Mouse (Mus musculus) adipocyte (in vitro differentiated cells): ENCODE data around the gene Ifitm3.
"Not testable (repeated sequence)": the region's sequence is repeated elsewhere in the genome, so short reads cannot be mapped to it uniquely, and the experiment has no call there.

Source experiments
- DNase-seq: peaks from one replicate; pipeline ENCODE4 v3.0.0-alpha.2; 2016; ENCODE audit warnings: low spot score

Ifitm3 gene

DNA sequence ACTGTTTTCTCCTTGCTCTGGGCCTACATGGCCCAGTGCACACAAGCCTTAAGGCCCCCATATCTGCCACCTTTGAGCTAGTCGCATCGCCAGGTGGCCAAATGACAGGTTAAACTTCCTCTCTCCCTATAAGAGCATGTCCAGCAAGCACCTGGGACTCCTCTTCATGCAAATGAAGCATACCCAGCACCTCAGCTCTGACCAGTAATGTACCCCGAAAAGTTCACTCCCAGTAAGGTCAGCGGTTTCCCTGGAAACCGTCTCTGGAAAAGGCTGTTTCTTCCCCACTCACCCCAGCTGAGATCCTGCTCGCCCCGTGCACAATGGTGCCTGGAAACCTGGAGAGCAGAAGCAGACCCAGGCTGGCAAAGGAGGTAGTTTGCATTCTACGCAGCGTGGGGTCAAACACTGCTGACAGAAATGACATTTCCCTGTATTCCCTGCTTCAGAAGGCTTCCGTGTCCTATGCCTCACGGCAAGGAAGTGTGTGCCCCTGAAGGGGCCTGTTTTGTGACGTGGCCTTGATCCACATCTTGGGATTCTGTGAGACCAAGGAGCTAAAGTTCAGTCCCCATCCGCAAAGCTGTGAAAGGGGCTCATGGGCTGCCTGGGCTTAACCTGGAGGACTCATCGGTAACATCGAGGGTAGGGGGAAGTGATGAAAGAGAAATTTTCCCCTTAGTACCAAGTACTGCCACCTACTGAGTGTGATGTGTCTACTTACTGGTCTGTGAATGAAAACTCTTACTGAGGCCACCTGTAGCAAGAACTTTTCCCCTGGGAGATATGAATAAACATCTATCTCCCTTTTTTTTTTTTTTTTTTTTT lies 9.5 kb downstream of the Ifitm3 start:
- DNase-seq: no peak

DNA sequence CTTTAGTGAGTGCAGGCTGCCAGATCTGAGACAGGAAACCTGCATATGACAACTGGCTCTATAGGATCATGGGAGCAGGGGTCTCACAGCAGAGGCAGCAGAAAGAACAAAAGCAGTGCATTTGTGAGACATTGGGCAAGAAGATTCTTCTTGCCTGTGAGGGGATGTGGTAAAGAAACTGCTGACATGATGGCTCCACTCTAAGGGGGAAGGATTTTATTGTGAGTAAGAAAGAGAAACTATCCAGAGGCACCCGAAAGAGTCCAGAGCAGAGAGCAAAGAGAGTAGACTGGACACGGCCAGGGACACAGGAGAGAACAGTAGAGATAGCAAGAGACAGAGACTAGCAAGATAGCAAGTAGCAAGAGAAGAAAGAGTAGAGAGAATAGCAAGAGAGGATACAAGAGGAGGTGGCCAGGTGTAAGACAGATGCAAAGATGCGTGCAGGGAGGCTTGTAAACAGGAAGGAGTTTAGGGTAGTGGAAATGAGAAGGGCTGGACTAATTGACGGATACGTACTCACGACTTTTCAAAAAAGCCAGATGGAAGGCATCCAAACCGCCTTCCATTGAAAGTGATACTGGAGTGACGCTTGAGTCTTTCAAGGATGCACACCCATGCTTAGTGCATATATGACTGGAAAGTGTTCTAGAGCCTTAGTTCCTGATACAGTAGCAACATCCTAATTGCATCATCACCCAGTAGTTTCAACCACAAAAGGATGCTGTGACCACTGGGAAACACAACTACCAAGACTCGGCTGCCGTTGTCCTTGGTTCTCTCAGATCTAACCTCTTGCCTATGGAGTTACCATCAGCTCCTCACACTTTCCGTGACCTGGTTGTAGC lies 11.5 kb downstream of the Ifitm3 start:
- no peak for DNase-seq

DNA sequence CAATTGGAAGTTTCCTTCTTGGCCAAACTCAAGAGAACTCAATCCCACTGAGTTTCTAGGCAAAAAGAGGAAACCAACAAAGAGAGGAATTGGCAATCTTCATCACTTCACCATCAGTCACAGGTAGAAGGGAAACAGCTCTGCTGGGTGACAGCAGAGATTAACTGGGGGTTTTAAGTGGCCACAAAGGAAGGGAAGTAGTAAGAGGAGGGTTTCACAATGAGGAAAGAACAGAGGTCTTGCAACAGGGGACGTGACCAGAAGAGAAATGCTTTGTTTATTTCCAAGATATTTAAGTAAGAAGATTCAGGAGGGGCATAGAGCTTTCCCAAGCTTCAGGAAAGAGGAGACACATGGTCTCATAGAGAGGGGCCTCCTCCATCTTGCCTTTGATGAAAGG lies 12.8 kb downstream of the Ifitm3 start:
- no peak for DNase-seq

DNA sequence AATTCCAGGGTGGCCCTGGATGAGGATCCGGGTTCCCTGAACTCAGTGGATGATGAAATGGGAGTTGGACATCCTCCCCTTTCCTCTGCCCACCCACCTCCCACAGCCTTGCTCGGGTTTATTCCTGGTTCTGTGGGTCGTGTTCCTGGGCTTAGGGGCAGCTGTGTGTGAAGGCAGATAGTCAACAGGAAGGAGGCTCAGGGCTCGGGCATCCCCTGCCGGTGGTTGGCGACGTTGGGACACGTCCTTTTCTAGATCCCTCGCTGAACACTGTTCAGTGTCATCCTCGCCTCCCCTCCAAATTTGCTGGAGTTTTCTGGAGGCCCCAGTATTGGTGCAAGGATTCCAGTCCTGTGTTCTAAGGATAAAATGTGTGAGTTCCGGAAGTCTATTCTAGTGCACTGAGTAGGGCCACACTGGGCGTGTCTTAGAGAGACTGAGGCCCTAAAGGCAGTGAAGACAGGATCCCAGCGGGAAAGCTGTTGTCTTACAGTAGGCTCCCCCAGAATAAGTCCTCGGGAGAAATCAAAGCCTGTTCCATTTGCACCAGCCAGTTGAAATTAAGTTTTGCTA lies 19.4 kb downstream of the Ifitm3 start:
- DNase-seq: no peak

DNA sequence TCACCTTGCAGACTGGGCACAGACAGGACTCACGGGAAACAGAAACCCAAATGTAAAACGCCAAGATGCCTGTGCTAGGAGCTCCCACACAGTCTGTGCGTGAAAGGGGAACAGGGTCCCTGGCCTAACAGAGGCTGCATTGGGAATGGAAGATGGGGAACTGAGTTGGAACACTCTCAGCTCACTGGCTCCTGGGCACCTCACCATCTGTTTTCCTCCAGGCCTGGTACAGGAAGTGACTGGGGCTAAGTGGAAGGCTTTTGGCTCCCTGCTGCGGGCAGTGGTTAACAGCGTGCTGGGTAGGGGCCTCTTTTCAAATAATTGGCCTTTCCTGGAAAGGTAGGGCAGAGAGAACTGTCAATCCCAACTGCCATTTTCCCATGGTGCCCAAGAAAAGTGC lies 19.9 kb downstream of the Ifitm3 start:
- DNase-seq: no peak

DNA sequence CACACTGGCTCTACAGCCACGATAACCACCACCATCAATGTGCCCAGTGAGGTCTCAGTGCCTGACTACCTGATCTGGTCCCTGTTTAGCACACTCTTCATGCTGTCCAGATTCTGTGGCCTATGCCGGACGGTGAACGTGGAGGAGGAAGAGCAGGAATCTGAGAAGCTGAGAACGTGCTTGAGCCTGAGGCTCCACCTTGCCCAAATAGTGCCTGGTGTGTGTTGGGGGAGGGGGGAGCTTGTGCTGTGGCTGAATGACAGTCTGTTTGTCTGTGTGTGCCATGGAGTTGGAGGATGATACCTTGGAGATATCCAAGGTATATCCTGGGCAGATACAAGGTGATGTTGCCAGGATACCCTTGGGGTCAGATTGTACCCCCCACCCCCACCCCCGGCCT lies 20.4 kb downstream of the Ifitm3 start:
- DNase-seq: no peak

DNA sequence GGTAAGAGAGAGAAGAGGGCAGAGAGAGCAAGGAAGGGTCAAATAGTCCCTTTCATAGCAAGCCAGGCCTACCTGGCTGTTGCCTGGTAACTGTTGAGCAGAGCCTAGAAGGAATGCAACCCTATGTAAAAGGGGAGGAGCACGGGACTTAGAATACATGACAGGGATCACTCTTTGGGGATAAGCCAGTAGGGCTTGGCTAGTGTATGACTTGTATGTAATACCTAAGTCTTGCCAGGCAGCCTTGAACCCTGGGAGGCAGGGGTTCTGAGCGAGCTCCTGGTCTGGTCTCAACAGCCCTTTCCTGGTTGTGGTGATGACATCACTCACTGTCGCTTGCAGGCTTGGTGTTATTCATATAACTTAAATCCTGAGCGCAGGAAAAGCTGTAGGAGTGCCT lies 21.5 kb downstream of the Ifitm3 start:
- no peak for DNase-seq

DNA sequence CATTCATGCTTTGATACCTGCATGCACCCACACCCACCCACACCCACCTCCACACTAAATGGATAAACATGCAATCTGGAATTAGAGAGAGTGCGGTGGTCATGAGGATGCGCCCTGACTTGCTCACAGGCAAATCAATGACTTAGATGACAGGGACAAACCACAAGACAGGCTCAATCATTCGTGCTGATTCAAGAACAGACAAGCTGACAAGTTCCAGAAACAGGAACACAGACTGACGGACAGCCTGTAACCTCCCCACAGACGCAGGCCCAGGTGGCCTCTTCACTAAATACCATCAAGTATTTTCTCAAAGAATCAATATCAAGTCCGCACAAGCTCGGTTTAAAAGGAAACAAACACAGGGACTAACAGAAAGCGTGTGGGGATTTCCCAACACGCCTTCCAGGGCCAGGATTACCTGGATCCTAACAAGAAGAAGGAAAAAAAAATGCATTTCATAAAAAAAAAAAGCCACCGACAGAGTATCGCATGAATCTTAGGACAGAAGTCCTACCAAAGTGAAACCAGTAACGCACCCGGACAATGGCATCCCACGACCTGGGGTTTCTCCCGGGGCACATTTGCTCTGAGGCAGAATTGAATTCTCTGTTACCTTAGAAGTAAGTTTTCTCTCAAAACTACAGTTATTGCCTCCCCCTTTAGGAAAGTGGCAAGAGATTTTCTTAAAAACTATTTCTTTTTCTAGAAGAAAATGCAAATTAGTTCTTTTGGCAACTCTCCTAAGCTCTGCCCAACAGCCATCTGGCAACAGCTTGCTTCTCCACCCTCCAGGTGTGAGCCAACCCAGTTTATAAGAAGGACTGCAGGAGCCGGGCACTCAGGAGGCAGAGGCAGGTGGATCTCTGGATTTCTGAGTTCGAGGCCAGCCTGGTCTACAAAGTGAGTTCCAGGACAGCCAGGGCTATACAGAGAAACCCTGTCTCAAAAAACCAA lies 23.1 kb downstream of the Ifitm3 start:
- DNase-seq: no peak

DNA sequence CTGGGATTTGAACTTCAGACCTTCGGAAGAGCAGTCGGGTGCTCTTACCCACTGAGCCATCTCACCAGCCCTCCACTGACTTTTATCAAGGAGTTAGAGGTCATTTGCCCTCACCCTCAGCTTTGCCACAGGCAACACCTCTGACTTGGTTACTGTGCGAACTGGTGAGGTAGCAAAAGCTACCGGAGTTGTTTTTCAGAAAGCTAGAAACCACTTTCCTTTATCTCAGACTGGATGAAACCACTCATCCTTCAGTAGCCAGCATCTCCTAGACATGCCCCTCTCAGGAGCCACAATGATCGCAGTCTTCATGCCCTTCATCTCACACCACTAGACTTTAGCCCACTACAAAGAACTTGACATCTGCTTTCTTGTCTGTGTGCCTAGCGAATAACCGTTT lies 27.6 kb downstream of the Ifitm3 start:
- no peak for DNase-seq

DNA sequence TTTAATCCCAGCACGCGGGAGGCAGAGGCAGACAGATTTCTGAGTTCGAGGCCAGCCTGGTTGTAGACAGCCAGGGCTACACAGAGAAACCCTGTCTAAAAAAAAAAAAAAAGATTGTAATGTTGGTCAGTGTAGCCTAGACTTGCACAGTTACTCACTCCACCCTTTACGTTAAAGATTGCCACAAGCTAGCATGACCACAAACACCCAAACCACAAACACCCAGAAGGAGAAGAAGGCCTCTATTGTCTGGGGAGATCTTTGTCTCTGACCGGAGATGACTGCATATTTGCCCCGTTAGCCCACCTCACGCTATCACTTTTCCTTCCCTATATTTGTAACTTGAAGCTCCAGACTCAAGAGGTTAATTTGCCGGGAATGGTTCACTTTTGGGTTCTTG lies 28.9 kb downstream of the Ifitm3 start:
- DNase-seq: no peak

DNA sequence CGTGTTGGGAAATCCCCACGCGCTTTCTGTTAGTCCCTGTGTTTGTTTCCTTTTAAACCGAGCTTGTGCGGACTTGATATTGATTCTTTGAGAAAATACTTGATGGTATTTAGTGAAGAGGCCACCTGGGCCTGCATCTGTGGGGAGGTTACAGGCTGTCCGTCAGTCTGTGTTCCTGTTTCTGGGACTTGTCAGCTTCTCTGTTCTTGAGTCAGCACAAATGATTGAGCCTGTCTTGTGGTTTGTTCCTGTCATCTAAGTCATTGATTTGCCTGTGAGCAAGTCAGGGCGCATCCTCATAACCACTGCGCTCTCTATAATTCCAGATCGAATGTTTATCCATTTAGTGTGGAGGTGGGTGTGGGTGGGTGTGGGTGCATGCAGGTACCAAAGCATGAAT lies 33.9 kb downstream of the Ifitm3 start:
- DNase-seq: not testable (repeated sequence)

DNA sequence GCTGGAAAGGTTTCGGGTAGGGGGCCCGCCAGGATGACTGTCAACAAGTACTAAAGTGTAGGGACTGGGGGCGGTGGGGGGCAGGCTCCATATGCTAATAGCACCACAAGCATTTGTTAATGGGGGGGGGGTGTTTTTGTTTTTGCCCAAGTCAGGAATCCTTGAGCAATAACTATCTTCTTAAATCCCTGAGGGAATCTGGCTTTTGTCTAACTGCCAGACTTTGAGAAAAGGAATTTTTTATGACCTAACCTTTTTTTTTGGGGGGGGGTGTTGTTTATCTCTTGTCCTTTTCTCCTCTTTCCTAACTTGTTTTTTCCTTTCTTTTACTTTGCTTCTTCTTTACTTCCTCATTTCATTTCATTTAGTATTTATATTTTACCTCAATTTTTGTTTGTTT lies 35.1 kb downstream of the Ifitm3 start:
- peak; percentile 76 for DNase-seq

DNA sequence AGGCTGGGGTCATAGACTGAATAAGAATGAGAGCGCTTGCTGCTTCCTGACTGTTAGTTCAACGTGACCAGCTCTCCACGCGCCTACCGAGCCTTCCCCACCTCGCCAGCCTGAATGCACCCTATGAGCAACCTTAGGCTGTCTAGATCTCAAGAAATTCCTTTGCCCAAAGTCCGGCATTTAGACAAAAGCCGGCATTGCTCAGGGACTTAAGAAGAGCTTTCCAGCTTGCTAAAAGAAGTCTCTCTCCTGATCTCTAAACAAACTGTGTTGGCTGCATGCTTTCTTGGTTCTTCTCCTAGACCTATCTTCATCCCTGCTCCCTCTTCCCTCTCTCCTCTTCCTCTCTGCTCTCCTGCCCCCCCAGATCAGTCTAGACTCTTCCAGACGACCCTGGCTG lies 35.6 kb downstream of the Ifitm3 start:
- no peak for DNase-seq

DNA sequence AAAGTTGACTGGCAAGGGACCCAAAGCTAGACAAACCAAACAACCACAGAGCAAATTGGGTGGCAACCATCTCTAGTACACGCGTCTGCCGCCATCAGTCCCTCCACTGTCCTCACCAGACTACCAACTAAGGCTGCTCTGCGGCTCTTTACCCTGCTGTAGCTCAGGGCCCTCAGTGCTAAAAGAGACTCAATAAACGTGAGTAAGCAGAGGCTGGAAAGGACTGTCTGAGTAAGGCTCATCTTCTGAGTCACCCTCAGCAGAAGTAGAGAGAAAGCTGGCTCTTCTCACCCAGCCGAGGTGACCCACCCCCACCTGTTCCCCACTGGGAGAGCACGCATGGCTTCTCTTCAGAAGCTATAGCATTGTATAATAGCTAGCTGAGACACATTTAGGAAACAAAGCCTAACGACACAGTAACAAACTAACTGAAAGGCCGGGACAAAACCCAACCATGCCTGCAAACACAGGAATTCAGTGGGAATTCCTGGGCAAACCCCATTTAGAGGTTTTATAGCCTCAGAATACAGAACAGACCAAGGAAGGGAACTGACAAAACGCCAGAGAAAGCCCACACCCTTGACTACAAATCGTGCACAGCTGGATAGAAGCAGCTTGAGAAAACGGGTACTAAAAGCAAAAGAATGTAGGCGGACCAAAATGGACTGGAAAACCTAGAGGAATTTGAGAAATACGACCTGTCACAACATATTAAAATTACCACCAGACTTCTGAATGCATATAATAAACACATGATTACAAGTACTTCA lies 37.0 kb downstream of the Ifitm3 start:
- DNase-seq: no peak

DNA sequence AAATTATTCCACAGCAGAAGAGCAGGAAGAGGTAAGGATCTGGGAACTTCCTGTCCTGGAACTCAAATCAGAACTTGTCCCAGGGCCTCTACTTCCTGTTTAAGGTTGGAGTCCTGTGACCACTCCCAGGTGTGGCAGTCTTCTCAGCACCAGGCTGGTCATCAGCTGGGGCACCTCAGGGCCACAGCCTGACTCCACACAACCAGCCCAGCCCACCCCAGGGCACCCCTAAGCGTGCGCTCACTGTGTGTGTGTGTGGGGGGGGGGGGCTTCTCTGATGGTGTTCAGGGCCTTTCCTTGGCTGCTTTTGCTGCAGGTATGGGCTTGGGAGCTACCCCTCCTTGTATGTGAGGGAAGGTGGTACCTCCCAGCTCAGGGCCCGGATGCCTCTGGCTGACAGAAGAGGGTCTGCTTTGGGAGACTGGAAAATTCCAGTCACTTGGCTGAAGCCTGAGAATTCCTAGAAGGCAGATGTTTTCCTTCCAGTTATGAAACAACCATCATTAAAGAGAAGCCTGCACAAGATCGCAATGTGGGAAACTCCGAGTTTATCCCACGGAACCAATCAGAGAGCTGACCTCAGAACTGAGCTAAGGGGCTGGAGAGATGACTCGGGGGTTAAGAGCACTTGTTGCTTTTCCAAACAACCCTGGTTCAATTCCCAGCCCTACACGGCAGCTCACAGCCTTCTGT lies 38.9 kb downstream of the Ifitm3 start:
- DNase-seq: no peak

DNA sequence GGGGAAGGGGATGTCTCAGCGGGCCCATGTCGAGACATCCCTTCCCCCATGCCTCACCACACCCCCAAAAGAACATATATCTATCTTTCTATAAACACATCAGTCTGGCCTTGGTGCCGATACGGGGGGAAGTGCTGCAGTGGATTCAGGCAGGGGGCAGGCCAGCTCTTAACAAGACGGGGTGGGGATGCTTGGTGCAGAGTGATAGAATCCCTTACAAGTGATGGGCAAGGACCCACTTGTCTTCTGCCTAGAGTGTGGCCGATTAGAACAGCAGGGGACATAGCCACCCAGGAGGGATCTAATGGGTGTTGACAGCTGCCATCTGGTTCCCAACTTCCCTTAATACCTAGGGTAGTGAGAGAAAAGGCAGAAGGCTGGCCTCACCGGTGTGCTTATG lies 39.6 kb downstream of the Ifitm3 start:
- no peak for DNase-seq

DNA sequence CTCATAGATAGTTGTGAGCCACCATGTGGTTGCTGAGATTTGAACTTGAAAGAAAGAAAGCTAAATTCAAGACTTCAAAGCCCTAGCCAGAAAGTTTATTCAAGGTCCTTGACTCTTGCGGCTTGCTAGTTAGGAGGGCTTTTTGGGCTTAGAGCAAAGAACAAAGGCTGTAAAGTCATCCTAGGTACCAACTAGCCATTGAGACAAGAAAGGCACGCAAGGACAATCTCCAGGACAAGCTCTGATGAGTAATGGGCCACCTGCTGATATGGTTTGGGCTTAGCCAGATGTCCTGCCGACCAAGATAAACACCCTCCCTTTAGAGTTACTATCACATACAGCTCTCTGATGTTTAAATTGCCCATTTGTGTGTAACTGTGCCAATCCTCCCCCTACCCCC lies 41.9 kb downstream of the Ifitm3 start:
- not testable (repeated sequence) for DNase-seq

DNA sequence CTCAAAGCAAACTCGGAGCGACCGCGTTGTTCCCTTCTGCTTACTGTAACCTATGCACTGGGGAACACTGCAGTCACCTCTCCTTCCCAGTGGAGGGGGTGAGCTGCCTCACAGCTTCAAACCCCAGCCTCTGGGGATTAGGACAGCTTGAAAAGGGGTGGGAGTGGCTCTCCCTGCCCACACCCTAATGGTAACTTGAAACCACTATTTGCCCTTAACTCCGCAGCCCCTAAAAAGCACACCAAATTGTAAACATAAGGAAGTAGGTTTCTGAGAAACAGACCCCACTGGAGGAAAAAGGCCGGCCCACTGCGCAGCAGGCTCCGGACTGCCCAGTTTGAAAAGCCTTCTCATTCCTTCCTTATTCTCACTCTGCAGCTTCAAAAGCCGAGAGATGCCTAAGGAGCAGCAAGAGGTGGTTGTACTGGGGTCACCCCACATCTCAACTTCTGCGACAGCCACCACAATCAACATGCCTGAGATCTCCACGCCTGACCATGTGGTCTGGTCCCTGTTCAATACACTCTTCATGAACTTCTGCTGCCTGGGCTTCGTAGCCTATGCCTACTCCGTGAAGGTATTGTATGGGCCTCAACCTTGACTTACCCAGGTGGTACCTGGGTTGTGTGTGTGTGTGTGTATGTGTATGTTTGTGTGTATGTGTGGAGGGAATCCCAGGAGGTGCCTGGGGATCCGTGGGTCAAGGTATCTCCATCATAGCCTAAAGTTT lies 42.5 kb downstream of the Ifitm3 start:
- no peak for DNase-seq

DNA sequence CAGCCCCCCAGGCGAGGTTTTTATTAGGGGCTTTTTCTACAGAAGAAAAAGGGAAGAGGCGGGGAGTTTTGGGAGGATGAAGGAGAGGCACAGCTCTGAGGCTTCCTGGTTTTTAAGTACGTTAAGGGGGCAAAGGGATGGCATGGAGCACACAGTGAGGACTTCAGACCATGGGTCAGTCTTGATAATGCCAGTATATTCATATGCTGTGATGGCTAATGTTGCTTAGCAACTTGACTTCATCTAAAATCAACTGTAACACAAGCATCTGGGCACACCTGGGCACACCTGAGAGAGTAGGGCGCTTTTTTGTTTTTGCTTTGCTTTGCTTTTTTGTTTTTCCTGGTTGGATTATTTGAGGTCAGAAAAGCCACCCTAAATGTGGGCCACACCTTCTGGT lies 43.6 kb downstream of the Ifitm3 start, which contains the start of gene Ifitm1:
Gene Ifitm1, plus strand, starts transcription at position 301 of the 400 bp plus-strand sequence.
- no peak for DNase-seq

DNA sequence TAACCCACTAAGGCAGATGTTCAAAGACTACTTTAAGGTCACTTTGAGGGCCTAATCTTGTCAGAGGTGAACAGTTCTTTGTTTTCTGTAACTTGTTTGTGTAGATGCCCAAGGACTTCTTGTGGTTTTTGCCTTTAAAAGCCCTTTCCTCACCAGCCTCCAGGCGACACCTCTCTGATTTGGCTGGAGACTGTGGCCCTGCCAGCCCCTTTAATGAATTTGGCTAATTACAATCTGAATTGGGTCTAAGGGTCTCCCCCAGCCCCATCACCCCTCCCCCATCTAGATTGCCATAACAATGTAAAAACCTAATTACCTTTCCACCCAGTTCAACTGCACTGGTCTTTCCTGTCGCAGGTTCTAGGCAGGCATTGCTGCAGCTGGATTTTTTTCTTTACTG lies 47.8 kb downstream of the Ifitm3 start:
- no peak for DNase-seq
